Mouse (Mus musculus): ENCODE measurements around the gene Dctn3. TPM values are rescaled to one million over a fixed set of nuclear protein-coding genes. Genes with fewer than 3 reads are reported as not detected.
A peak's percentile ranks its signal among the peaks of the same experiment; 100 is the strongest.

Dctn3 gene
- polyA plus RNA-seq, 1 experiment = 81.6 TPM

DNA sequence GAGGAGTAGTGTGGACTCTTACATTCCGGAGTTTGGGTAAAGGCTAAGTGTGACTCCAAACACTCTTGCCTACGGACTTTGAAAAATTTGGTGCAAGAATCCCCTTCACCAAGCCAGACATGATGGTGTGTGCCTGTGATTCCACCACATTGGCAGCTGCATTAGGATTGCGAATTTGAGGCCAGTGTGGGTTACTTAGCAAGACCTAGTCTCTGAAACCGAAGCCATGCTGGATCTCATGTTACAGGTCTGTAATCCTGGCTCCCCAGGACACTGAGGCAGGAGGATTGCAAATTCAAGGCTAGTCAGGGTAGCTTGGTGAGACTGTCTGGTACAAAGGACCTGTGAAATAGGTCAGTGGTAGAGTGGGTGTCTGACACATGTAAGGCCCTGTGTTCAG, 35.7 kb upstream of the Dctn3 start:
- no peak for TF ChIP-seq CTCF (IDR thresholded peaks at IDR 0.05; ENCODE audit: borderline replicate concordance, insufficient read depth, low read length)
- TF ChIP-seq POLR2A (IDR thresholded peaks at IDR 0.05; ENCODE audit: low read depth, low read length) = no peak
- Histone ChIP-seq H3K27ac (ENCODE audit: insufficient read depth, low read length) (no peak overlapping the region), H3K4me1 (ENCODE audit: control insufficient read depth, insufficient read depth, low read length) (0 out of 2 replicates have a peak, but pooled peaks cover 2% of the 10 kb centered on the region), H3K4me3 (ENCODE audit: insufficient read depth, low read length) (no peak overlapping the region)

DNA sequence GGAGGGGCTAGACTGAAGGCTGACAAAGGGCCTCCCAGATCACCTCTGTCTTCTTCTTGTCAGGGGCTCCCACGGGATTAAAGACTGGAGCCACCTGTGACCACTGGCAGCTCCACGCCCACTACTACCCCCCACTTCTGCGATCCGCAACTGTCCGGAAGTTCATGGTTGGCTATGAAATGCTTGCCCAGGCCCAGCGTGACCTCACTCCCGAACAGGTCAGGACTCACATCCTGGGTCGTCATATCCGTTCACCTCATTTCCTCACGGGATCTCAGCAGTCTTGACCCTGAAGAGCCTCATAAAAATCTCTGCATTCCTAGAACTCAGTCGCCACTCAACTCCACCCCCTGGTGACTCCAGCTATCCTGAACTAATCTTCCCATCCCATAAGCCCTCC, 35.1 kb upstream of the Dctn3 start:
- 0 out of 2 replicates have a peak, but pooled peaks cover 2% of the 10 kb centered on the region for H3K4me1 ChIP-seq (ENCODE audit: control insufficient read depth, insufficient read depth, low read length)
- H3K4me3 ChIP-seq (ENCODE audit: insufficient read depth, low read length) = no peak overlapping the region

DNA sequence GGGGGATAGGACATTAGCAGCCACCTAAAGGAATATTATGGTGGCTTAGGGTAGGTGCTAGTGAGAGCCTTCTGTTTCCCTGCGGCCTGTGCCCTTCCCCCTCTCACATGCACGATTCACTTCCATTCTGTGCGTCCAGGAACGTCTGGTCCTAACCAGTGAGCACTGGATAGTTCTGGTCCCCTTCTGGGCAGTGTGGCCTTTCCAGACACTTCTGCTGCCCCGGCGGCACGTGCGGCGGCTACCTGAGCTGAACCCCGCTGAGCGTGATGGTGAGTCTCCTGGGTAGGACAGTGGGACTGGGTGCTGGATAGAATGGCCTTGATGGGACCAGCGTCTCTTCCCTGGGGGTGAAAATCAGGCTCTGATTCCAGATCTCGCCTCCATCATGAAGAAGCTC, 34.4 kb upstream of the Dctn3 start:
- H3K4me1 ChIP-seq (ENCODE audit: control insufficient read depth, insufficient read depth, low read length) = no peaks in the 10 kb centered on the region
- TF ChIP-seq CTCF (IDR thresholded peaks at IDR 0.05; ENCODE audit: borderline replicate concordance, insufficient read depth, low read length) (no peak), POLR2A (IDR thresholded peaks at IDR 0.05; ENCODE audit: low read depth, low read length) (no peak)
- no peak overlapping the region for H3K4me3 ChIP-seq (ENCODE audit: insufficient read depth, low read length)

More for the DNA sequence above, 35.1 kb upstream of the Dctn3 start:
- TF ChIP-seq CTCF (IDR thresholded peaks at IDR 0.05; ENCODE audit: borderline replicate concordance, insufficient read depth, low read length) (no peak), POLR2A (IDR thresholded peaks at IDR 0.05; ENCODE audit: low read depth, low read length) (no peak)
- no peak overlapping the region for H3K27ac ChIP-seq (ENCODE audit: insufficient read depth, low read length)

DNA sequence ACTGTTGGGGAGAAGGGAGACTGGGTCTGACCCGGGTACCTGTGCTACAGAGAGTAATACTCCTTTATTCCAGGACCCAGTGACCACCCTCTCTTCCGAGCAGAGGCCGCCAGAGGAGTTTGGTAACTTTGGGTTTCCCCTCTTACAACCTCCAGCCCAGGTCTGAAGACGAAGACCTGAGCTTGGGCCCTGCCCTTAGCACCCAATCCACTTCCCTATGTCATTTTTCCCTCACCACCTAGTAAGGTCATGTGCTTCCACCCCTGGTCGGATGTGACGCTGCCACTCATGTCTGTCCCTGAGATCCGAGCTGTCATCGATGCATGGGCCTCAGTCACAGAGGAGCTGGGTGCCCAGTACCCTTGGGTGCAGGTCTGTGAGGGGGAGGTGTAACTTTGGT, 33.5 kb upstream of the Dctn3 start:
- no peak overlapping the region for H3K27ac ChIP-seq (ENCODE audit: insufficient read depth, low read length)
- peak overlapping the region; percentile 13; the same call in 1 of the 2 replicates for H3K4me3 ChIP-seq (ENCODE audit: insufficient read depth, low read length)
- TF ChIP-seq POLR2A (IDR thresholded peaks at IDR 0.05; ENCODE audit: low read depth, low read length) (no peak), CTCF (IDR thresholded peaks at IDR 0.05; ENCODE audit: borderline replicate concordance, insufficient read depth, low read length) (no peak)
- no peaks in the 10 kb centered on the region for H3K4me1 ChIP-seq (ENCODE audit: control insufficient read depth, insufficient read depth, low read length)

More for the DNA sequence above, 34.4 kb upstream of the Dctn3 start:
- no peak overlapping the region for H3K27ac ChIP-seq (ENCODE audit: insufficient read depth, low read length)

DNA sequence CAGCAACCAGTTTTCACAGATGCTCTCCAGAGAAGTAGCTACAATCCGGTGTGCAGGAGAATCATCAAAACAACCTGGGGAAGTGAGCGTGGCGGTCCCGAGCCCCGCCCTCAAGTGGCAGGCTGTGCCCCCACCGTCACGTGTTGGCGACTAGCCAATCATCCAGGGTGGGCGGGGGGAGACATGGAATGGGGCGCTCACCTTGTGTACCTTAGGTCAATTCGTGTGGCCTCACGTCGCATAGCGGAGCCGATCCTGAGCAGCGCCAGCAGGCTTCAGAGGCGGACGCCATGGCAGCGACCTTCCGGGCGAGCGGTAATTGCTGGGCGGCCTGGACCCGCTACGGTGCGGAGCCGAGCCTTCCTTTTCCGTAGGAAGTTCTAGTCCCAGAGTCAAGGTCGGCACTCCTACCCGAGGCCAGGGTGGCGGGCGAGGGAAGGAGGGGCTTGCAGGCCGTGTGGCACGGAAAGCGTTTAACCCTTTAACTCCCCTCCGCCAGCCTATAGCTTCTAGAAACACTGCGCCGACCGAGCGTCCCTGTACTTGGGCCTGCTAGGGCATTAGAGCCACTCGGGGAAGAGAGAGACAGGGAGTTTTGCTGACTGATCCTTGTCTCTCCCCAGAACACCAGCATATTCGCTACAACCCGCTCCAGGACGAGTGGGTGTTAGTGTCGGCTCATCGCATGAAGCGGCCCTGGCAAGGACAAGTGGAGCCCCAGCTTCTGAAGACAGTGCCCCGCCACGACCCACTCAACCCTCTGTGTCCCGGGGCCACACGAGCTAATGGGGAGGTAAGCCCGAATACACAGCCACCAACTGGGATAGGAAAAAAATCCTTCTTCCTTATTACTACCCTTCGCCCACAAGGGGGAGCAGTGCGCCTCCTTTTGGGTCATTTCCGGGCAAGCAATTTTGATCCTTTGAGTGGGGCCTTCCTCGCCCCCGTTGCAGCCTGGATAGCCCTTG, 32.7 kb upstream of the Dctn3 start, which contains the start of gene Sigmar1:
Sigmar1 (minus strand) TSS at position 820 of the 968 bp plus-strand sequence.
- peak within 1 kb of the TSS; percentile 66 for H3K4me3 ChIP-seq (ENCODE audit: insufficient read depth, low read length)
- H3K27ac ChIP-seq (ENCODE audit: insufficient read depth, low read length) = peak within 1 kb of the TSS; percentile 47
- peak; percentile 23; the same call in 1 of the 2 replicates for TF ChIP-seq CTCF (IDR thresholded peaks at IDR 0.05; ENCODE audit: borderline replicate concordance, insufficient read depth, low read length)
- TF ChIP-seq POLR2A (IDR thresholded peaks at IDR 0.05; ENCODE audit: low read depth, low read length) = peak; percentile 65

DNA sequence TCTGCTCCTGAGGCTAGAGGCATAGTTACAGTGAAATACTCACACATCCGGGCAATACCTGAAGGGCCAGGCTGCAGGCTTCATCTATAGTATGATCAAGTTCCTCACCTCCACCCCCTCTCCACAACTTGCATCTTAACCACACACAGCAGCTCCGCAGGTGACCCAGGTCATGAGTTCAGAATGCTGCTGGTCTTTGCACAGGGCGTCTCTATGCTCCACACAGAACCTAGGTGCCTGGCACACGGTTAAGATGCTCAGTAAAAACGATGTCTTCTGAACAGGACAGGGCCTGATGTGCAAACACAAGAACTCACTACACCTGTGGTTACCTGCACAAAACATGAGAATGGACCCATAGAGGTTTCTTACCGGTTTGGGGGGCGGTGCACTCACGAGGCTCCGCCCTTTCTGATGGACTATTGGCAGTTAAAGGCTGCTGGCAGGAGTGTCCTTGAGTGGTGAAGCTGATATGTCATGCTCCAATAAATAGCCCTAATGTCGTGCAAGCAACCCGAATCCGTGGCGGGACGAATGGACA, 31.9 kb upstream of the Dctn3 start, which contains the start of gene Galt:
Galt (plus strand) TSS at position 432 of the 541 bp plus-strand sequence.
- TF ChIP-seq CTCF (IDR thresholded peaks at IDR 0.05; ENCODE audit: borderline replicate concordance, insufficient read depth, low read length) (no peak), POLR2A (IDR thresholded peaks at IDR 0.05; ENCODE audit: low read depth, low read length) (no peak)
- Histone ChIP-seq H3K27ac (ENCODE audit: insufficient read depth, low read length) (peak within 1 kb of the TSS; percentile 47), H3K4me3 (ENCODE audit: insufficient read depth, low read length) (peak within 1 kb of the TSS; percentile 66)

More for the DNA sequence above, 32.7 kb upstream of the Dctn3 start, which contains the start of gene Sigmar1:
- H3K4me1 ChIP-seq (ENCODE audit: control insufficient read depth, insufficient read depth, low read length) = no peaks in the 10 kb centered on the region

DNA sequence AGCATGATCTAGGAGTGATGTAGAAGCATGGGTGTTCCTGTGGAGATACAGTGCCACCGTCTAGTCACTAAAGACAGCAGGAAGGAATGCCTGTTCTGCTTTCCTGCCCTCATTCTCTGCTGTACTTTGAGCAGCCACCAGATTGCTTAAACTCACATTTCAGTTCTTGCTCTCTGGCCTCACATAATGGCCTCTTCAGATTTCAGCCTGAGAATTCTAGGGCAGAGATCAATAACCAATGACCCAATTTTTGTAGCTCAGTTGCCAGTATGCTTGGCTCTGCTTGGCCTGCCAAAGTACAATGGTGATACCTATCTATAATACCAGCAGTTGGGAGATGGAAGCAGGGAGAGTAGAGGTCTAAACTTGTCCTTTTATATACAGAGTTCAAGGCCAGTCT, 22.1 kb upstream of the Dctn3 start:
- H3K4me1 ChIP-seq (ENCODE audit: control insufficient read depth, insufficient read depth, low read length) = no peaks in the 10 kb centered on the region
- TF ChIP-seq POLR2A (IDR thresholded peaks at IDR 0.05; ENCODE audit: low read depth, low read length) (no peak), CTCF (IDR thresholded peaks at IDR 0.05; ENCODE audit: borderline replicate concordance, insufficient read depth, low read length) (no peak)
- H3K27ac ChIP-seq (ENCODE audit: insufficient read depth, low read length) = no peak overlapping the region
- no peak overlapping the region for H3K4me3 ChIP-seq (ENCODE audit: insufficient read depth, low read length)

More for the DNA sequence above, 31.9 kb upstream of the Dctn3 start, which contains the start of gene Galt:
- H3K4me1 ChIP-seq (ENCODE audit: control insufficient read depth, insufficient read depth, low read length) = no peaks in the 10 kb centered on the region

GRCm38 (mm10) chr4:41744131-41744530, 21.2 kb upstream of the Dctn3 start:
- TF ChIP-seq CTCF (IDR thresholded peaks at IDR 0.05; ENCODE audit: borderline replicate concordance, insufficient read depth, low read length) = no peak
- no peak for TF ChIP-seq POLR2A (IDR thresholded peaks at IDR 0.05; ENCODE audit: low read depth, low read length)
- no peak overlapping the region for H3K4me3 ChIP-seq (ENCODE audit: insufficient read depth, low read length)
- no peak overlapping the region for H3K27ac ChIP-seq (ENCODE audit: insufficient read depth, low read length)
- no peaks in the 10 kb centered on the region for H3K4me1 ChIP-seq (ENCODE audit: control insufficient read depth, insufficient read depth, low read length)

- H3K4me3 ChIP-seq (ENCODE audit: insufficient read depth, low read length) = peak overlapping the region; percentile 86
- peak overlapping the region; percentile 60 for H3K27ac ChIP-seq (ENCODE audit: insufficient read depth, low read length)
- H3K4me1 ChIP-seq (ENCODE audit: control insufficient read depth, insufficient read depth, low read length) = 0 out of 2 replicates have a peak, but pooled peaks cover 2% of the 10 kb centered on the region
- TF ChIP-seq CTCF (IDR thresholded peaks at IDR 0.05; ENCODE audit: borderline replicate concordance, insufficient read depth, low read length) = no peak
- peak; percentile 98 for TF ChIP-seq POLR2A (IDR thresholded peaks at IDR 0.05; ENCODE audit: low read depth, low read length)
Observed at GRCm38 (mm10) chr4:41741158-41741560, 18.2 kb upstream of the Dctn3 start.
